Mouse (Mus musculus) liver, embryonic 13.5 days (tissue): ENCODE measurements around the gene Ccl17. TPM values are rescaled to one million over a fixed set of nuclear protein-coding genes. Genes with fewer than 3 reads are reported as not detected.
"Not testable (repeated sequence)": the region's sequence is repeated elsewhere in the genome, so short reads cannot be mapped to it uniquely, and the experiment has no call there.

Experiments used
- ATAC-seq: fragments of 200-750 bp; cut with Nextera tagmentation; 2 replicates; pipeline ENCODE4 v1.8.0; 2017; ENCODE audit warnings: low read depth, mild to moderate bottlenecking, moderate number of reproducible peaks, moderate library complexity
- DNase-seq: peaks from one replicate; pipeline ENCODE4 v3.0.0; 2022
- H3K27ac ChIP-seq: fragments of 300-500 bp; sonication (generic); 2 replicates; pipeline ENCODE4 v1.5.1; 2015; ENCODE audit warnings: moderate library complexity, mild to moderate bottlenecking, inconsistent platforms
- H3K27me3 ChIP-seq: fragments of 300-500 bp; sonication (generic); 2 replicates; pipeline ENCODE4 v1.6.1; 2015; ENCODE audit warnings: mild to moderate bottlenecking, inconsistent platforms
- H3K36me3 ChIP-seq: fragments of 300-500 bp; sonication (generic); 2 replicates; pipeline ENCODE4 v1.6.1; 2015; ENCODE audit warnings: mild to moderate bottlenecking, inconsistent platforms
- H3K4me1 ChIP-seq: fragments of 300-500 bp; sonication (generic); replicated peaks from 2 replicates; pipeline ENCODE4 v1.6.1; 2015; ENCODE audit warnings: inconsistent platforms
- H3K4me2 ChIP-seq: fragments of 300-500 bp; sonication (generic); 2 replicates; pipeline ENCODE4 v1.6.1; 2015; ENCODE audit warnings: inconsistent platforms, mild to moderate bottlenecking, moderate library complexity
- H3K4me3 ChIP-seq: fragments of 300-500 bp; sonication (generic); replicated peaks from 2 replicates; pipeline ENCODE4 v1.5.1; 2015; ENCODE audit warnings: mild to moderate bottlenecking, inconsistent platforms
- H3K9ac ChIP-seq: fragments of 300-500 bp; sonication (generic); 2 replicates; pipeline ENCODE4 v1.6.1; 2015; ENCODE audit warnings: mild to moderate bottlenecking, inconsistent platforms
- H3K9me3 ChIP-seq: fragments of 300-500 bp; sonication (generic); replicated peaks from 2 replicates; pipeline ENCODE4 v1.6.1; 2016; ENCODE audit warnings: inconsistent platforms
- WGBS: fragments of 180-500 bp; shearing (Covaris S2); methylation state at CpG from one replicate; pipeline ENCODE4 v1.1.7; 2015; ENCODE audit not compliant: insufficient replicate concordance; 5-methylcytosine and 5-hydroxymethylcytosine counted together
- polyA plus RNA-seq: library from polyadenylated mRNA; unstranded; fragments of >200 nt; fragmentation: Nextera tagmentation; extraction: Ambion mirVana; gene quantifications from 2 replicates; pipeline ENCODE4 v1.2.1, GENCODE M21; 2015

Ccl17 gene
- polyA plus RNA-seq, 1 experiment from 2014 or later: 0.36 TPM

DNA sequence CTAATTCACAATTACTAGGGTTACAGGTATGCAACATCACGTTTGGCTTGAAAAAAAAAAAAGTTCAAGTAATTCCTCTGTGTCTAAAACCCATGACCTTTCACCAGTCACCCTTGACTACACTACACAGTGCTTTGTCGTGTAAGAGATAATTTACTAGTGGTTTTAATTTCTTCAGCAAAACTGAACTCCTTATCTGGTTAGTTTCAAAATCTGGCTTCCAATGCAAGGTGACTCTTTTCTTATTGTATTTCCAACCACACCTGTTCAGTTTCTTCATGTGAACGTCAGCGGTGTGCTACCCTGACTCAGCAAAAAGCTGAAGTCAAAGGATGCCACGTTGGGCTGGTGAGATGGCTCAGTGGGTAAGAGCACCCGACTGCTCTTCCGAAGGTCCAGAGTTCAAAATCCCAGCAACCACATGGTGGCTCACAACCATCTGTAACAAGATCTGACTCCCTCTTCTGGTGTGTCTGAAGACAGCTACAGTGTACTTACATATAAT is 23.7 kb downstream of the Ccl17 start:
- Histone ChIP-seq H3K36me3 (peaks cover 40% of the 10 kb centered on the region), H3K4me1 (peaks cover 41% of the 10 kb centered on the region)
- H3K9me3 ChIP-seq, H3K27ac ChIP-seq, H3K27me3 ChIP-seq, H3K9ac ChIP-seq, H3K4me2 ChIP-seq, H3K4me3 ChIP-seq, DNase-seq, ATAC-seq: not testable (repeated sequence)
- 59% methylated on average over 7 of the region's 7 CpGs for WGBS

DNA sequence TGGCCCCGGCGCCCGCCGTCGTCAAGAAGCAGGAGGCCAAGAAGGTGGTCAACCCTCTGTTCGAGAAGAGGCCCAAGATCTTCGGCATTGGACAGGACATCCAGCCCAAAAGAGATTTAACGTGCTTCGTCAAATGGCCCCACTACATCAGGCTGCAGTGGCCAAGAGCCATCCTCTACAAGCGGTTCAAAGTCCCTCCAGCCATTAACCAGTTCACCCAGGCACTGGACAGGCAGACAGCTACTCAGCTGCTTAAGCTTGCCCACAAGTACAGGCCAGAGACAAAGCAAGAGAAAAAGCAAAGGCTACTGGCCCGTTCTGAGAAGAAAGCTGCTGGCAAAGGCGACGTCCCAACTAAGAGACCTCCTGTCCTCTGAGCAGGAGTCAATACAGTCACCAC is 25.5 kb downstream of the Ccl17 start:
- not testable (repeated sequence) for DNase-seq, H3K9me3 ChIP-seq, H3K27me3 ChIP-seq, H3K4me3 ChIP-seq, H3K27ac ChIP-seq, H3K9ac ChIP-seq, ATAC-seq
- WGBS: 89% methylated on average over 13 of the region's 13 CpGs
- Histone ChIP-seq H3K4me1 (peaks cover 53% of the 10 kb centered on the region), H3K4me2 (peak overlapping the region; percentile 78), H3K36me3 (peaks cover 23% of the 10 kb centered on the region)

DNA sequence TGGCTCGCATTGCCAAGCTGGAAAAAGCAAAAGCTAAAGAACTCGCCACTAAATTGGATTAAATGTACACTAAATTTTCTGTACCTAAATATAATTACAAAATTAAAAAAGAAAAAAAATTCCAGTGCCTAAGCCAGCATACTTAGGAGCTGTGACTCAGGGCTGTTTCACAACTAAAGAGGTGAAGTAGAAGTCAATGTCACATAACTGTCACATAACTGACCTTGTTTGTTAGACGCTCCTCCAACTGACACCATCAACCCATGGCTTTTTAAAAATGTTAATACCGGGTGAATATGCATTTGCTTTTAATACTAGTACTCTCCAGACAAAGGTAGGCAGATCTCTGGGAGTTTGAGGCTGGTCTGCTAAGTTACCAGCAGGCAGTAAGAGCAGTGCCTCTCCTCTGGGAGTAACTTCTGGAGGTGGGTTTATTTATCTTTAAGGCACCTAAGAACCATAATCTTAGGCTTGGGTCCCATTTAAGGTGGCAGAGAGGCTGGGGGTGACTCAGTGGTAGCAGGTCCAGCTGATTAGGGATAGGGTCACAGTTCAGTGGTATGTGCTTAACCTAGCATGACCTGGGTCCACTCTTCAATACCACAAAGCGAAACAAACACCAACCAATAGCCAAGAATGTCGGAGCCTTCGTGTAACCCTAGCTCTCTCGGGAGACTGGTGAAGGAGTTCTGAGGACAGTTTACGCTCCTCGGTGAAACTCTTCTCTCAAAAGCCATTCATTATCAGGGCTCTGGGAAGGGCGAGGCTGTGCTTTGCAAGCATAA is 26.4 kb downstream of the Ccl17 start:
- no peak for ATAC-seq
- Histone ChIP-seq H3K36me3 (peaks cover 15% of the 10 kb centered on the region), H3K4me3 (peak overlapping the region; percentile 81), H3K4me2 (peak overlapping the region; percentile 78), H3K4me1 (peaks cover 53% of the 10 kb centered on the region), H3K9me3 (no peaks in the 10 kb centered on the region), H3K9ac (peak overlapping the region; percentile 96), H3K27ac (peak overlapping the region; percentile 92), H3K27me3 (no peaks in the 10 kb centered on the region)
- no peak for DNase-seq
- WGBS: 53% methylated on average over 11 of the region's 11 CpGs

DNA sequence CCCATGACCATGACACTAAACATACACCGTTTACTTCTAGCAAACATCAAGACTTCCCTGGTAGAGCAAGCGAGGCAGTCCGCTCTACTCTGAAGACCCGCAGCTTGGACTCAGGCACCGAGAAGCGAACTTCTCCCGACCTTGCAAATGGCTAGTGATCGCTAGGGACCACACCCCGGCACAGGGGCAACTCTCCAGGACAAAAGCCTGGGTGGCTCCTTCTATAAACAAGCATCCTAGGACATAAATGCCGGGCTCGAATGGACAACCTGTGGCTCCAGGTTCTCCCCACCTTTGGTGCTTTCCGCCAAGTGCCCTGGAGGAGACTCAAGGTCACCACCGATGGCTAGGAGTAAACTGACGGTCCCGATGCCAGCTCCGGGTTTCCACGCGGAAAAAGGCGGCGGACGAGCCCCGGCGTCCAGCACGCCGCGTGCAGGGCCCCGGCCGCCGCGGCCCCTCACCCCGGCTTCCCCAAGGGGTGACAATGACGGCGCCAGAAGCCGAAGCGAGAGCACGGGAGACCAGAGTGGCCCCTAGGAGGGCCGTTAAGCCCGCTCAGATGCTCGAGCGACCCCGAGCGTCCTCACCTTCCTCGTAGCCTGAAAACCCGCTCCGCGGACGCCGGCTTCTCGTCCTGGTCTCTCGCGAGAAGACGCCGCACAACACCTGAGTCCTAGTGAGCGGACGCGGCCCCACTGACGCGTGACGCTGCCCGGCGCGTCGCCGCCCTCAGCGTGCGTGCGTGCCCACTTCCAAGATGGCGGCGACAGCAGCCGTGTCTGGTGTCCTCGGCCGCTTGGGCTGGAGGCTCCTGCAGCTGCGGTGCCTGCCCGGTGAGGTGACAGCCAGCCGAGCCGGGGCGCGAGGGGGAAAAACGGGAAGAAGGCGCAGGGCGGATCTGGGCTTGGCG is 27.7 kb downstream of the Ccl17 start, which contains the start of the genes Coq9 and Ciapin1:
Coq9 (plus strand) TSS at position 660 of the 913 bp plus-strand sequence.
Ciapin1 (minus strand) TSS at position 697 of the 913 bp plus-strand sequence.
- DNase-seq: peak; percentile 93
- H3K27me3 ChIP-seq: no peaks in the 10 kb centered on the region

DNA sequence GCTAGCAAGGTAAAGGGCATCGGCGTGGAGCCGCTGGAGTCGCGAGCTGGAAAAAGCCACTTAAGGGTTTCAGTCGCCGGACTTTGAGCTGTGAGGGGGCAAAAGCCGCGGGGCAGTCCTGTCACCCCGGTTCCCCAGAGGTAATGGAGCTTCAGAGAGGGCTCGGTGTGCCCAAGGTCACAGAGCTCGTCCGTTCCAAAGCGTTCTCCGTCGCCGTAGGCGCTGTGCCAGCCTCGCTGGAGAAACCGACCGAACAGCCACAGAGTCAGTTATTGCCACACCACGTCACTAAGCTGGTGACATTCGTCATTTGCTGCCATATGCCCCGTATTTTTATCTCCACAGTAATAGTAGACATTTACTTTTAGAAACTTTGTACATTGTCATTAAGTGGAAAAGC is 28.3 kb downstream of the Ccl17 start:
- peak overlapping the region; percentile 96 for H3K9ac ChIP-seq
- no peaks in the 10 kb centered on the region for H3K27me3 ChIP-seq
- under 1% methylated on average over 24 of the region's 24 CpGs for WGBS
- DNase-seq: peak; percentile 61
- peaks cover 48% of the 10 kb centered on the region for H3K4me1 ChIP-seq
- peak overlapping the region; percentile 81 for H3K4me3 ChIP-seq
- H3K27ac ChIP-seq: peak overlapping the region; percentile 93
- H3K4me2 ChIP-seq: peak overlapping the region; percentile 68
- peaks cover 4% of the 10 kb centered on the region for H3K36me3 ChIP-seq
- ATAC-seq: peak; percentile 56
- H3K9me3 ChIP-seq: no peaks in the 10 kb centered on the region

More for the DNA sequence above, 27.7 kb downstream of the Ccl17 start, which contains the start of the genes Coq9 and Ciapin1:
- Histone ChIP-seq H3K4me3 (peak within 1 kb of the TSS; percentile 81), H3K27ac (peak within 1 kb of the TSS; percentile 93), H3K4me2 (peak within 1 kb of the TSS; percentile 78), H3K9ac (peak within 1 kb of the TSS; percentile 96), H3K36me3 (peaks cover 6% of the 10 kb centered on the region), H3K4me1 (peaks cover 49% of the 10 kb centered on the region), H3K9me3 (no peaks in the 10 kb centered on the region)
- under 1% methylated on average over 82 of the region's 82 CpGs for WGBS
- ATAC-seq: peak; percentile 95

DNA sequence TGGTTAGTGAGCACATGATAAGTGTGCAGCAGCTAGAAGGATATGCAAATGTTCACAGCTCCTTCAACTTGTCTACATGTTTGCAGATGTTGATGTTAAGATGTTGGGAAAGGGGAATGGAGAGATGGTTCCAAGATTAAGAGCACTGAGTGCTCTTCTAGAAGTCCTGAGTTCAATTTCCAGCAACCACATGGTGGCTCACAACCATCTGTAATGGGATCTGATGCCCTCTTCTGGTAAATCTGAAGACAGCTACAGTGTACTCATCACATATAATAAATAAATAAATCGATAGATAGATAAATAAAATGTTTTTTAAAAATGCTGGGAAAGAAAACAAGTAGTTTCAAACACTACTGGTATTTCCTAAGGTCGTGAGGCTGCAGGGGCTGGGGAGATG is 30.9 kb downstream of the Ccl17 start:
- H3K4me2 ChIP-seq: no peak overlapping the region
- H3K27ac ChIP-seq: no peak overlapping the region
- H3K4me1 ChIP-seq: peaks cover 27% of the 10 kb centered on the region
- 32% methylated on average over 2 of the region's 2 CpGs for WGBS
- peaks cover 30% of the 10 kb centered on the region for H3K36me3 ChIP-seq
- H3K9ac ChIP-seq: no peak overlapping the region
- no peak for DNase-seq
- no peak overlapping the region for H3K4me3 ChIP-seq
- no peak for ATAC-seq
- no peaks in the 10 kb centered on the region for H3K9me3 ChIP-seq
- no peaks in the 10 kb centered on the region for H3K27me3 ChIP-seq

DNA sequence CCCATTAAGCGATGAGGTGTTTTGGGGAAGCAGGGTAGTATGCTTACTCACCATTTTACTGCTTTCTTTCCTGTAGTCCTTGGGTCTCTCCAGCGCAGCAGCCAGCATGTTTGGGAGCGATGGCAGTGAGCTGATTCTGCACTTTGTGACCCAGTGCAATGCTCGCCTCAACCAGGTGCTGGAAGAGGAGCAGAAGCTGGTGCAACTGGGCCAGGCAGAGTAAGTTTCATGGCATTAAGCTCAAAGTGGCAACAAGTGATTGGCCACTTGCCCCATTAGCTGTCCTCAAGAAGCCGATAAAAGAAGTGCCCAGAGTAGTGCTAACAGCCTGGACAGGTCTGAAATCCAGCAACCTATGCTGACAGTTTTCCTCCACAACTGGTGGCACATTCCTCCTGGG is 39.8 kb downstream of the Ccl17 start:
- H3K27ac ChIP-seq: no peak overlapping the region
- peaks cover 94% of the 10 kb centered on the region for H3K36me3 ChIP-seq
- H3K27me3 ChIP-seq: no peaks in the 10 kb centered on the region
- no peaks in the 10 kb centered on the region for H3K9me3 ChIP-seq
- DNase-seq: no peak
- ATAC-seq: no peak
- no peak overlapping the region for H3K9ac ChIP-seq
- H3K4me3 ChIP-seq: no peak overlapping the region
- H3K4me1 ChIP-seq: no peaks in the 10 kb centered on the region
- no peak overlapping the region for H3K4me2 ChIP-seq
- 88% methylated on average over 5 of the region's 5 CpGs for WGBS

DNA sequence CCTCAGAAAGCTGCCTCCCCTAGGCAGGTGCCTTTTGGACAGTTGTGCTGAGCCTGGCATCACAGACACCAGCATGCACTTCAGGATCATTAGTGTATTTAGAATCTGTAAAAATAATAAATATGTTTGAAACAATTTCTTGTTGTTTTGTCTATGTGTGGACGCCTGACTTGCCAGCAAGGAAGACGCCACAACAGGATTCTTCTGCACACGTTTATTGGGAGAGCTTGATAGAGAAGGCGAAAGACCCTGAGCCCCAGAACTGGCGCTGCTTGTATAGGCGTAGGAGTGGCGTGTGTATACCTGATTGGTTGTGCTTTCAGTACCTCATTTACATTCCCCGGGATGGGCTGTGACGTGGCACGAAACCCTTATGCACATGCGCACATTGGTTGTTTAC is 44.5 kb downstream of the Ccl17 start:
- H3K9me3 ChIP-seq, H3K27ac ChIP-seq, H3K4me2 ChIP-seq, H3K9ac ChIP-seq, H3K4me3 ChIP-seq, H3K27me3 ChIP-seq, DNase-seq, ATAC-seq: not testable (repeated sequence)
- peaks cover 17% of the 10 kb centered on the region for H3K4me1 ChIP-seq
- H3K36me3 ChIP-seq: peaks cover 64% of the 10 kb centered on the region
- WGBS: 78% methylated on average over 11 of the region's 11 CpGs

DNA sequence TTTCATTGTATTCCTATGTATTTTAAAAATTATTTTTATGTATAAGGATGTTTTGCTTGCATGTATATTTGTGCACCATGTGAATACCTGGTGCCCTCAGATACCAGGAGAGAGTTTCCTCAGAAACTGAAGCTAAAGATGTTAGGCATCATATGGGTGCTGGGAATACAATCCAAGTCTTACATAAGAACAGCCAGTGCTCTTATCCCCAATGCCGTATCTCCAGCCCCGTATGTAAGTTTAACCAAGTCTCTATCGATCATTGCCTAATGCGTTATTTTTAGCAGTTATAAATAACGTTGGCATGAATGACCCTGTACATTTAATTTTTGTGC is 46.7 kb downstream of the Ccl17 start:
- DNase-seq (no peak), ATAC-seq (no peak)
- peaks cover 58% of the 10 kb centered on the region for H3K36me3 ChIP-seq

DNA sequence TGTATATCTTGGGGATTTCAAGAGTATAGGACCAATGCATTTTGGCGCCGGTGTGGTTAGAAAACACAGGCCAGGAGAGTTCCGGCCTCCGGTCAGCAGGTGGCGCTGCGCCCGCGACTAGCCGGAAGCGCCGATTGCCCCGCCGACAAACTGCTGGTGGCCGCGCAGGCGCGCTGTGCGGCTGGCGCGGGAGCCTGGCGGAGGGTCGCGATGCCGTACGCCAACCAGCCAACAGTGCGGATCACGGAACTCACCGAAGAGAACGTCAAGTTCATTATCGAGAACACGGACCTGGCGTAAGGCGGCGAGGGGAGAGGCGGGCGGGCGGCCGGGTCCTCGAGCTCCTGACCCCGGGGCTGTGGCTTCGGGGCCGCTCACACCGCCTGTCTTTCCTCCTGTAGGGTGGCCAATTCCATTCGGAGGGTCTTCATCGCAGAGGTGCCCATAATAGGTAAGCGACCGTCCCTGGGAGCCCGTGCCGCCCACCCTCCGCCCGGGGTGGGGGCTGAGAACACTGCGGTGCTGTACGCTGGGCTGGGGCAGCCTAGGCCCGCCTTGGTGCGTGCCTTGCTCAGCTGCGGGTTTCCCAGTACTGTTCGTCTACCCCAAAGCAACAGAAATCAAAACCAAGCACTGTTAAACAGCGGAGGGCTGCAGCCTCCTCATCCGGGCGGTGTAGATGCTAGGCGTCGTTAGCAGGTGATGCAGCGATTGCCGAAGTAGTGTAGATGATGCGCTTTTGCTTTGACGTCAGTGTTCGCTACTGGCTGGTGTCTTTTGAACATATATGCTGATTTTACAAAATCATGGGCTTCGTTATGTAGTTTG is 47.3 kb downstream of the Ccl17 start, which contains the start of gene Polr2c:
Polr2c (plus strand) TSS at position 105 of the 828 bp plus-strand sequence.
- Histone ChIP-seq H3K4me2 (peak within 1 kb of the TSS; percentile 81), H3K27ac (peak within 1 kb of the TSS; percentile 85), H3K4me3 (peak within 1 kb of the TSS; percentile 91), H3K27me3 (no peaks in the 10 kb centered on the region), H3K4me1 (peaks cover 27% of the 10 kb centered on the region), H3K36me3 (peaks cover 60% of the 10 kb centered on the region), H3K9me3 (no peaks in the 10 kb centered on the region), H3K9ac (peak within 1 kb of the TSS; percentile 94)
- peak; percentile 86 for DNase-seq
- under 1% methylated on average over 68 of the region's 68 CpGs for WGBS
- ATAC-seq: peak; percentile 73

More for the DNA sequence above, 46.7 kb downstream of the Ccl17 start:
- WGBS: 27% methylated on average over 5 of the region's 5 CpGs
- H3K9me3 ChIP-seq: no peaks in the 10 kb centered on the region
- H3K27ac ChIP-seq: no peak overlapping the region
- no peaks in the 10 kb centered on the region for H3K27me3 ChIP-seq
- peak overlapping the region; percentile 15; the same call in 1 of the 2 replicates for H3K4me2 ChIP-seq
- H3K9ac ChIP-seq: no peak overlapping the region
- H3K4me1 ChIP-seq: peaks cover 22% of the 10 kb centered on the region
- H3K4me3 ChIP-seq: peak overlapping the region; percentile 91
